Mouse (Mus musculus) intestine, embryonic 16.5 days (tissue): ENCODE measurements around the gene Tex33. TPM values are rescaled to one million over a fixed set of nuclear protein-coding genes. Genes with fewer than 3 reads are reported as not detected.

Source experiments
- ATAC-seq: fragments of 200-750 bp; cut with Nextera tagmentation; 2 replicates; pipeline ENCODE4 v1.8.0; 2017; ENCODE audit warnings: moderate TSS enrichment, moderate library complexity
- H3K27ac ChIP-seq: fragments of 300-500 bp; sonication (generic); 2 replicates; pipeline ENCODE4 v1.5.1; 2014; ENCODE audit warnings: mild to moderate bottlenecking, low read length
- H3K27me3 ChIP-seq: fragments of 300-500 bp; sonication (generic); replicated peaks from 2 replicates; pipeline ENCODE4 v1.6.1; 2014; ENCODE audit warnings: low read length, control low read depth, mixed read lengths; ENCODE audit not compliant: control insufficient read depth, insufficient read depth
- H3K36me3 ChIP-seq: fragments of 300-500 bp; sonication (generic); 2 replicates; pipeline ENCODE4 v1.6.1; 2014; ENCODE audit warnings: low read length, control low read depth; ENCODE audit not compliant: control insufficient read depth, insufficient read depth
- H3K4me1 ChIP-seq: fragments of 300-500 bp; sonication (generic); 2 replicates; pipeline ENCODE4 v1.6.1; 2014; ENCODE audit warnings: low read length, control low read depth, mixed read lengths; ENCODE audit not compliant: control insufficient read depth, insufficient read depth
- H3K4me2 ChIP-seq: fragments of 300-500 bp; sonication (generic); 2 replicates; pipeline ENCODE4 v1.6.1; 2014; ENCODE audit warnings: low read depth, low read length, control low read depth
- H3K4me3 ChIP-seq: fragments of 300-500 bp; sonication (generic); 2 replicates; pipeline ENCODE4 v1.5.1; 2014; ENCODE audit warnings: mild to moderate bottlenecking, low read length
- H3K9ac ChIP-seq: fragments of 300-500 bp; sonication (generic); 2 replicates; pipeline ENCODE4 v1.6.1; 2014; ENCODE audit warnings: low read depth, low read length
- H3K9me3 ChIP-seq: fragments of 300-500 bp; sonication (generic); 2 replicates; pipeline ENCODE4 v1.6.1; 2016; ENCODE audit warnings: low read length, control low read depth; ENCODE audit not compliant: control insufficient read depth
- WGBS: fragments of 180-500 bp; shearing (Covaris S2); extraction: QIAGEN DNeasy Blood & Tissue Kit; methylation state at CpG from one replicate; pipeline ENCODE4 v1.1.7; 2014; 5-methylcytosine and 5-hydroxymethylcytosine counted together
- polyA plus RNA-seq: library from polyadenylated mRNA; unstranded; fragments of >200 nt; fragmentation: Nextera tagmentation; extraction: Ambion mirVana; gene quantifications from 2 replicates; pipeline ENCODE4 v1.2.1, GENCODE M21; 2015

The Tex33 gene
- polyA plus RNA-seq, 1 experiment from 2014 or later: not detected

DNA sequence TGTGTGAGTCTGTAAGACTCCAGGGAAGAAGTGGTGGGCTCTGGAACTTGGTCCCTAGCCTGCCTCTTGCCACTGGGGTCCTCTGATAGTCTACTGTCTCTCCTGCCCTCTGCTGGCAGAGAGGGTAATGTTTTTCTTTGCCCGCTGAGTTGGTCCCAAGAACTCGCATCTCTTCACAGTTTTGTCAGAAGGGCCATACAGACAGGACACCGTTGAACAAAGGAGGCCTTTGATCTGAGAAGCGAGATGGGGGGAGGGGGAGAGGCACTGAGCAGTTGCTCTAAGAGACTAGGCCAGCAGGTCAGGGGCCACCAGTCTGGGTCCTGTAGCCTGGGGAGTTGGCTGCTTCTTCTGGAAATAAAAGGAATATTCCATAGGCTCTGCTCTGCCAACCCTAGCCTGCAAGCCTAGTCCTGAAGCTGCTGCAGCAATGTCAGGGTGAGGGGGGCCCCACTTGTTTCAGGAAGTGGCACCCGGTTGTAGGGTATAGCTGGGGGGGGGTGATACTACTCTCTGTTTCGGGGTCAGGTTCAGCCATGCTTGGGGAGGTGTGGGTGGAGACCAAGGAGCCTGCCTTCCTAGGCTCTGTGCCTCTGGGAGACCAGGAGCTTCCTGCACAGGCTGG lies 39.3 kb upstream of the Tex33 start:
- H3K27me3 ChIP-seq: peaks cover 18% of the 10 kb centered on the region
- H3K36me3 ChIP-seq: no peaks in the 10 kb centered on the region
- ATAC-seq: no peak
- H3K4me1 ChIP-seq: peaks cover 35% of the 10 kb centered on the region
- no peak overlapping the region for H3K27ac ChIP-seq
- H3K9me3 ChIP-seq: no peaks in the 10 kb centered on the region
- H3K4me2 ChIP-seq: no peak overlapping the region
- H3K4me3 ChIP-seq: no peak overlapping the region
- no peak overlapping the region for H3K9ac ChIP-seq
- WGBS: 38% methylated on average over 6 of the region's 6 CpGs

DNA sequence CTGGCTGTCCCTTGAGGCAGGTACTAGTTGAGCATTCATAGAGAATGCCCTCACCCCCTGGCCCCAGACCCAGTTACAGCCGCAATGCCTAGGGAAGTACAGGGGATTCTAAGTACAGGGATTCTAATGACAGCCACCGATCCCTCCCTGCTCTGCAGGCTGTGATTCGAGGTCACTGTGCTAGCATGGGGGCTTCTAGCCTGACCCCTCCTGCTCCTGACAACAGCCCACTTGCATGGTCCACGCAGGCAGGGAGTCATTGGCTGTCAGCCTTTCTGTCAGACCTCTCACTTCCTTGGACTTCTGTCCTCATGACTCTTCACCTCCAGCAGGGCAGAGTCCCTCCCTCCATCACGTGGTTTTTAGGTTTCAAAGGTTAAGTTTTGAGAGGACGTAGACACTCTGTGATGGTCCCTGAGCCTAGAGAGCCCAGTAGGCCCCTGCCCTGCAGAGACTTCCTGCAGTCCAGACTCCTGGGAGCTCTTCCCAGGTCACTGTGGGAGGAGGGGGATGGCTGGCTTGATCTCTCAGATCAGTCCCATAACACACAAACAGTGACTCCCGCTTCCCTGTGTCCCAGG lies 35.9 kb upstream of the Tex33 start:
- Histone ChIP-seq H3K9ac (no peak overlapping the region), H3K4me2 (no peak overlapping the region), H3K27me3 (peaks cover 43% of the 10 kb centered on the region), H3K27ac (no peak overlapping the region), H3K4me3 (no peak overlapping the region), H3K4me1 (peaks cover 26% of the 10 kb centered on the region), H3K9me3 (no peaks in the 10 kb centered on the region), H3K36me3 (no peaks in the 10 kb centered on the region)
- WGBS: 72% methylated on average over 7 of the region's 7 CpGs
- peak; percentile 36 for ATAC-seq

DNA sequence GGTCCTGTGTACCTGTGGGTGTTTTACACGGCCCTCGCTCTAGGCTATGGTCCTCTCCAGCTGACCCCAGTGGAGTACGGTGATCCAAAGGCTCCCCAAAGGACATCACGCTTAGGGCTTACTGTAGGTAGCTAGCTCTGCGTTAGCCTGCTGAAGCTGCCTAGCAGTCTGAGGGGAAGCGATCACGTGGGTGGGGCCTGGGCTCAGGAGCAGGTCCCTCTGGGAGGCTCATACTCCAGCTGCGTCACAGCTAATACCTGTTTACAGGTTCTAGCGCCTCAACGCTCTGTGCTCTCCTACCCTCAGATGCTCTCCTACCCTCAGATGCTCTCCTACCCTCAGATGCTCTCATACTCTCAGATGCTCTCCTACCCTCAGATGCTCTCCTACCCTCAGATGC lies 35.2 kb upstream of the Tex33 start:
- peaks cover 19% of the 10 kb centered on the region for H3K4me1 ChIP-seq
- no peak for ATAC-seq
- WGBS: 83% methylated on average over 10 of the region's 10 CpGs
- H3K27me3 ChIP-seq: peaks cover 40% of the 10 kb centered on the region
- no peak overlapping the region for H3K4me3 ChIP-seq
- no peak overlapping the region for H3K27ac ChIP-seq
- H3K9me3 ChIP-seq: no peaks in the 10 kb centered on the region
- no peak overlapping the region for H3K4me2 ChIP-seq
- H3K9ac ChIP-seq: no peak overlapping the region
- H3K36me3 ChIP-seq: no peaks in the 10 kb centered on the region

DNA sequence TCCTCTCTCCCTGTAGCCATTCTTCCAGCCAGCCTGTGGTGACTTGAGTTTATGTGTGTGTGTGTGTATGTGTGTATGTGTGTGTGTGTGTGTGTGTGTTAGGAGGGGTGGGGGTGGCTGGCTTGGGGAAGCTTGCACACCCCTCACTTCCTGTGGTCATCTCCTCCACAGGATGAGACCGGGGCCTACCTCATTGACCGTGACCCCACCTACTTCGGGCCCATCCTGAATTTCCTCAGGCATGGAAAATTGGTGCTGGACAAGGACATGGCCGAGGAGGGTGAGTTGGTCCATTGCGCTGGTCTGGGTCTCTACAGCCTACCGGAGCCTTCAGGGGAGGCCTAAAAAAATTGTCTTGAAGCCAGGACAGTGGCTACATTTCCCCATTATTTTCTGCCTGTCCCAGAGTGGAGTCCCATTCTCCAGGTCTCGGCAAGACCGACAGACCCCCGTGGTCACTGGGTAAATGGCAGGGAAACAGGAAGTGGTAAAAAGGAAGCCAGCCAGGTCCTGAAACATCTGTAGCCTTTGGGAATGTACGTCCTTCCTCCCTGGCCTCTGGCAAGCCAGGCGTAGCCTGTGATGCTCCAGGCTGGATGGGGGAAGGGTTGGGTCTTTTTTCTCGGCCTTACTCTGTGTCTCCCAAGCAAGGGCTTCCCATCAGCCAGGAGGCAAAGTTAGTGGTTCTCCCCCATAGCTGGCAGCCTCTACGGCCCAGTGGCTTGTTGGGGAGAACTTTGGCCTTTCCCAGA lies 34.3 kb upstream of the Tex33 start:
- Histone ChIP-seq H3K27ac (no peak overlapping the region; the same call in 1 of the 2 replicates), H3K36me3 (no peaks in the 10 kb centered on the region), H3K4me3 (0 out of 2 replicates have a peak overlapping the region, but pooled peaks have one; percentile 55), H3K4me2 (peak overlapping the region; percentile 65), H3K4me1 (peaks cover 16% of the 10 kb centered on the region), H3K9me3 (no peaks in the 10 kb centered on the region), H3K27me3 (peaks cover 43% of the 10 kb centered on the region), H3K9ac (peak overlapping the region; percentile 64; the same call in 1 of the 2 replicates)
- 81% methylated on average over 13 of the region's 13 CpGs for WGBS
- ATAC-seq: no peak

DNA sequence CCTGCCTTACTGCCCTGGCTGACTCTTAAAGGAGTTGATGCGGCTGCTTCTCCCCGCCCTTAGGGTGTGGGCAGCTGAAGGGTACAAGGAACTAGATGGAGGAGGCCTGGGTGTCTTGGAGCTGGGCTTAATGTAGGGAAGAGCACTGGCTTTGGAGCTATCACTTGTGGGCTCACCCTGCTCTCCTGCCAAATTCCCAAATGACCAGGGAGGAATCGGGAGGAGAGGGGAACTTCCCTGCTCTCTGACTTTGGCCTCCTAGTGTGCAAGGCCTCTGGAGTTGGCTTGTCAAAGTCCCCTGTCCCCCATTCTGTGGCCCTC lies 33.4 kb upstream of the Tex33 start:
- Histone ChIP-seq H3K9me3 (no peaks in the 10 kb centered on the region), H3K4me1 (peaks cover 15% of the 10 kb centered on the region), H3K9ac (peak overlapping the region; percentile 64), H3K27me3 (peaks cover 52% of the 10 kb centered on the region), H3K4me3 (peak overlapping the region; percentile 55), H3K27ac (peak overlapping the region; percentile 72), H3K36me3 (no peaks in the 10 kb centered on the region), H3K4me2 (peak overlapping the region; percentile 65)
- 7% methylated on average over 3 of the region's 3 CpGs for WGBS
- no peak for ATAC-seq

DNA sequence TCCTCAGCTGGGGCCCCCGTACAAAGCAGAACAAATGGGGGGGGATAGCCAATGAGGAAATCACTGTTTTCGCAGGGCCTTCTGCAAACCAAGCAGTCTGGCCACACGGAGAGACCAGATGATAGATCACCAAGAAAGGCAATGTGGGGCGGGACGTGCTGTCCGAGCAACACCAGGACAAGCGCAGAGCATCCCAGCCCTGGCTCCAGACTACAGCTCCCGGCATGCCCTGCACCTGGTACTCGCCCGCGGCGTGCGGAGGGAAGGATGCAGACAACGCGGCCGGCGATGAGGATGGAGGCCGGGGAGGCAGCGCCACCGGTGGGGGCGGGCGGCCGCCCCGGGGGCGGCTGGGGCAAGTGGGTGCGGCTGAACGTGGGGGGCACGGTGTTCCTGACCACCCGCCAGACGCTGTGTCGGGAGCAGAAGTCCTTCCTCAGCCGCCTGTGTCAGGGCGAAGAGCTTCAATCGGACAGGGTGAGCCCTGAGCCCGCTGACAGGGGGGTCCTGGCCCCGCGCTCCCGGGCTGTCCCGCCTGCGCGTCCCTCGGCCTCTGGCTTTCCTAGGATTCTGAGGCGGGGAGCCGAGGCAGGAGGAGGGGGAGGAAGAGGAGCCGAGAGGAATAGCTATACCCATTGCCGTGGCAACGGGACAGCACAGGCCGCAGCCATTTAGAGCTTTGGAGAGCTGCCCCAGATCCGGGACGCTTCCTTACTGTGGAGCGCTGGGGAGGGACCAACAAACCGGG lies 32.9 kb upstream of the Tex33 start, which contains the start of gene Kctd17:
TSS of gene Kctd17 (plus strand) at position 174 of the 748 bp plus-strand sequence.
- peak; percentile 80 for ATAC-seq
- H3K4me3 ChIP-seq: peak within 1 kb of the TSS; percentile 55
- peak within 1 kb of the TSS; percentile 64 for H3K9ac ChIP-seq
- H3K27ac ChIP-seq: peak within 1 kb of the TSS; percentile 72
- H3K4me1 ChIP-seq: peaks cover 15% of the 10 kb centered on the region
- peak within 1 kb of the TSS; percentile 65 for H3K4me2 ChIP-seq
- no peaks in the 10 kb centered on the region for H3K36me3 ChIP-seq
- no peaks in the 10 kb centered on the region for H3K9me3 ChIP-seq
- peaks cover 56% of the 10 kb centered on the region for H3K27me3 ChIP-seq
- under 1% methylated on average over 51 of the region's 52 CpGs for WGBS

DNA sequence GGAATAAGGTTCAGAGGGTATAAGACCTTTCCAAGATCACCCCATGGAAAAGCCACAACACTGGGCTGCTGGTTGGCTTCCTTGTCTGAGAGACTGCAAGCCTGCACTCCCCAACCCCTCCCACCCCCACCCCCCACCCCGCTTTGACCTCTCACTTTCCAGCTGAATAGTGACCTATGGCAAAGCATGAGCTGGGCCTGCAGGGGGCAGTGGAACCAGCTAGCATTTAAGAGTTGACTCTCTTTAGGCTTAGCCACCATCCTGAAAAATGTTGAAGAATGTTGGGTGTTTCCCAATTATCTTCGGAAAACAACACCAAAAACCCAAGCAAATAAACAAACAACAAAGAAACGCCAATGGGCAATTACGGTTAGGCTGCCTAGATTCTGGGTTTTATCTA lies 29.5 kb upstream of the Tex33 start:
- WGBS: 60% methylated on average over 4 of the region's 4 CpGs
- peaks cover 11% of the 10 kb centered on the region for H3K4me1 ChIP-seq
- H3K9me3 ChIP-seq: no peaks in the 10 kb centered on the region
- H3K27ac ChIP-seq: no peak overlapping the region
- H3K4me2 ChIP-seq: no peak overlapping the region
- H3K9ac ChIP-seq: no peak overlapping the region
- ATAC-seq: no peak
- H3K36me3 ChIP-seq: no peaks in the 10 kb centered on the region
- H3K4me3 ChIP-seq: no peak overlapping the region
- peaks cover 57% of the 10 kb centered on the region for H3K27me3 ChIP-seq

DNA sequence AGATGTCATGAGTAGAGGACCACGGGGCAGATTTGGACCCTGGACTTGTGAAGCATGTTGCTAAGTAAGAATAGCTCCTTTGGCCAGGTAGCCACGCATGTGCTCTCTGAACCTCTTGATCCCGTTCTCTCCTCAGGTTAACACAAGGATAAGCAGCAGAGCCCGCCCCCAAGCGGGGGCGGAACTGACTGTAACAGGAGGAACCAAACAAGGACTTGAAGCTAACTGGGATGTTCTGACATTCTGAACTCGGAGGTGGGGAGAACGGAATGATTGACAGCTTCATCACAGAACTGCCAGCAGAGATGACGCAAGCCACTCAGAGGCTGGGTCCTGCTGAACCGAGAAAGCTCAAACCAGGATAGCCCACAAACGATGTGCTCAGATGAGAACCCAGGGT lies 28.8 kb upstream of the Tex33 start:
- no peaks in the 10 kb centered on the region for H3K9me3 ChIP-seq
- no peak overlapping the region for H3K4me3 ChIP-seq
- ATAC-seq: no peak
- H3K4me1 ChIP-seq: peaks cover 6% of the 10 kb centered on the region
- H3K36me3 ChIP-seq: no peaks in the 10 kb centered on the region
- WGBS: 21% methylated on average over 11 of the region's 11 CpGs
- H3K27ac ChIP-seq: no peak overlapping the region
- H3K27me3 ChIP-seq: peaks cover 53% of the 10 kb centered on the region
- no peak overlapping the region for H3K9ac ChIP-seq
- H3K4me2 ChIP-seq: no peak overlapping the region
